16 mouse cellular contexts compared by ENCODE assay signal in the genomic region with DNA sequence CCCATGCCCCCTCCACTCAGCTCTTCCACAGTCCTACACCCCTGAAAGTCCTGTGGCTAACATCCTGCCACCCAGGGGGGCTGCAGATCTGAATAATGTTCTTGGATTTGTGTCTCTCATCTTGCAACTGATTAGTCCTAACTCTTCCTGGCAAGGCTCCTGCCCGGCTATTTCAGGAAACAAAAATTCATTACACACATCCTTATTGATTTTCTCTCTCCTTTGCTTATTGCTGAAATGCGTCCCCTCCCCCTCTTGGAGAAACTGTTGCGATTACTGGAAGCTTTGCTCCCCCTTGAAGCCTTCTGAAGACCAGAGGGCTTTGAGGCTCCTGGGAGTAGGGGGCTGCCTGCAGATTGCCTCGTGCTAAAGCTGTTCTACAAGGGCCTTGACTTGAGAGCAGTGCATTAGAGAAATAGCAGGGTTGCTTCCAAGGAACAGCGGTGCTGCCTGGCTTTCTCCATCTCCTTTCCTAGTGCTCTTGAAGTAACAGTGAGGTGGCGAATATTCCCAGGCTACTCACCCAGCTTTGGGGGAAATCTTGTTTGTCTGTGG.
A peak's percentile ranks its signal among the peaks of the same experiment; 100 is the strongest.
DNase-seq lines count a peak whose midpoint lies in the region; ATAC-seq and TF ChIP-seq lines count a peak whose summit lies in the region.
"Had no signal": no experiment of that assay in that cellular context is flagged by ENCODE, and none has a peak within 500 bp of the region (broad histone marks: within the 10 kb centered on the region; RNA-seq: fewer than 3 reads in every experiment).

No protein-coding gene starts in this region.

- ATAC-seq in forebrain, embryonic 15.5 days (replicated peaks), result no peak
- ATAC-seq in hindbrain, embryonic 12.5 days (ENCODE audit: low FRiP score), result 0 out of 2 replicates have a peak, but pooled peaks have one; percentile 39
- peak; percentile 50 for ATAC-seq in midbrain, embryonic 15.5 days (replicated peaks)
- ATAC-seq: lung, postnatal 0 days had no signal

- intact Hi-C loops in heart, postnatal 25 days (cut with DNase I), result no loop called here

- 51% methylated on average over 6 of the region's 6 CpGs for WGBS in kidney, adult 2 months
- 37% methylated on average over 6 of the region's 6 CpGs for WGBS in forebrain, embryonic 15.5 days
- 40% methylated on average over 6 of the region's 6 CpGs for WGBS in hindbrain, embryonic 12.5 days
- 29% methylated on average over 6 of the region's 6 CpGs for WGBS in midbrain, embryonic 15.5 days

- H3K27me3 ChIP-seq in kidney, adult 2 months (replicated peaks; ENCODE audit: control insufficient read depth, insufficient read depth, low read length), result no peaks in the 10 kb centered on the region
- H3K27me3 ChIP-seq in forebrain, embryonic 15.5 days, result no peaks in the 10 kb centered on the region
- H3K27me3 ChIP-seq in hindbrain, embryonic 12.5 days, result 0 out of 2 replicates have a peak, but pooled peaks cover 4% of the 10 kb centered on the region
- no peaks in the 10 kb centered on the region for H3K27me3 ChIP-seq in midbrain, embryonic 15.5 days (replicated peaks)
- H3K27me3 ChIP-seq: limb, embryonic 12.5 days; liver, embryonic 15.5 days had no signal

- H3K36me3 ChIP-seq in kidney, adult 2 months (ENCODE audit: control insufficient read depth, insufficient read depth, low read length), result no peaks in the 10 kb centered on the region
- no peaks in the 10 kb centered on the region for H3K36me3 ChIP-seq in forebrain, embryonic 15.5 days
- H3K36me3 ChIP-seq in hindbrain, embryonic 12.5 days, result no peaks in the 10 kb centered on the region
- no peaks in the 10 kb centered on the region for H3K36me3 ChIP-seq in midbrain, embryonic 15.5 days (replicated peaks)
- H3K36me3 ChIP-seq: limb, embryonic 12.5 days; liver, embryonic 15.5 days had no signal

- peak overlapping the region; percentile 5; the same call in 1 of the 2 replicates for H3K9ac ChIP-seq in forebrain, embryonic 15.5 days (replicated peaks)
- no peak overlapping the region for H3K9ac ChIP-seq in hindbrain, embryonic 12.5 days
- no peak overlapping the region for H3K9ac ChIP-seq in midbrain, embryonic 15.5 days
- H3K9ac ChIP-seq: limb, embryonic 12.5 days; liver, embryonic 15.5 days had no signal

- H3K4me2 ChIP-seq in forebrain, embryonic 15.5 days (replicated peaks), result no peak overlapping the region
- H3K4me2 ChIP-seq in hindbrain, embryonic 12.5 days (replicated peaks), result no peak overlapping the region
- no peak overlapping the region for H3K4me2 ChIP-seq in midbrain, embryonic 15.5 days
- H3K4me2 ChIP-seq: heart, embryonic 11.5 days; limb, embryonic 12.5 days; liver, embryonic 15.5 days had no signal

- H3K4me3 ChIP-seq in kidney, adult 2 months (ENCODE audit: insufficient read depth, low read depth, low read length), result no peak overlapping the region
- no peak overlapping the region for H3K4me3 ChIP-seq in forebrain, embryonic 15.5 days
- H3K4me3 ChIP-seq in hindbrain, embryonic 12.5 days, result no peak overlapping the region
- H3K4me3 ChIP-seq in midbrain, embryonic 15.5 days, result no peak overlapping the region
- H3K4me3 ChIP-seq: limb, embryonic 12.5 days; liver, embryonic 15.5 days had no signal

- no peak for DNase-seq in kidney, adult 2 months
- no peak for DNase-seq in kidney, postnatal 36 days
- DNase-seq in urinary bladder, postnatal 25 days (ENCODE audit: low spot score), result no peak
- DNase-seq in heart, postnatal 25 days (ENCODE audit: low spot score), result no peak
- DNase-seq: cerebellum, adult 11 months; cerebellum, postnatal 25 days; heart, postnatal 14 days; right cerebral cortex, postnatal 14 days had no signal

- peaks cover 12% of the 10 kb centered on the region; the same call in 1 of the 2 replicates for H3K4me1 ChIP-seq in kidney, adult 2 months (ENCODE audit: control insufficient read depth, insufficient read depth, low read length)
- peaks cover 25% of the 10 kb centered on the region for H3K4me1 ChIP-seq in forebrain, embryonic 15.5 days
- H3K4me1 ChIP-seq in hindbrain, embryonic 12.5 days, result peaks cover 28% of the 10 kb centered on the region
- peaks cover 24% of the 10 kb centered on the region for H3K4me1 ChIP-seq in midbrain, embryonic 15.5 days
- H3K4me1 ChIP-seq: liver, embryonic 15.5 days had no signal

- peak overlapping the region; percentile 95 for H3K27ac ChIP-seq in kidney, adult 2 months (ENCODE audit: insufficient read depth, low read depth, low read length)
- H3K27ac ChIP-seq in forebrain, embryonic 15.5 days (replicated peaks), result peak overlapping the region; percentile 42; the same call in 1 of the 2 replicates
- peak overlapping the region; percentile 41 for H3K27ac ChIP-seq in hindbrain, embryonic 12.5 days
- peak overlapping the region; percentile 38; the same call in 1 of the 2 replicates for H3K27ac ChIP-seq in midbrain, embryonic 15.5 days
- H3K27ac ChIP-seq: limb, embryonic 12.5 days; liver, embryonic 15.5 days; stomach, postnatal 0 days had no signal

- TF ChIP-seq POLR2A in kidney, adult 2 months (IDR thresholded peaks at IDR 0.05; ENCODE audit: low read depth, low read length), result no peak

- no peak for TF ChIP-seq CTCF in kidney, adult 2 months (conservative IDR thresholded peaks at IDR 0.05; ENCODE audit: insufficient read depth, insufficient read length, low read depth, low read length)

- H3K9me3 ChIP-seq in forebrain, embryonic 15.5 days, result no peaks in the 10 kb centered on the region
- no peaks in the 10 kb centered on the region for H3K9me3 ChIP-seq in hindbrain, embryonic 12.5 days (replicated peaks)
- H3K9me3 ChIP-seq in midbrain, embryonic 15.5 days, result no peaks in the 10 kb centered on the region
- H3K9me3 ChIP-seq: limb, embryonic 12.5 days; liver, embryonic 15.5 days had no signal

Comparison
In these comparisons a context has a peak if more than half of its experiments do, and no peak if none do; other contexts are left out.
1. H3K27ac ChIP-seq: peak in every context shown above with its lines; median percentile 95 in kidney, adult 2 months; 42 in forebrain, embryonic 15.5 days; 41 in hindbrain, embryonic 12.5 days; 38 in midbrain, embryonic 15.5 days.